Mouse (Mus musculus) heart, postnatal 0 days (tissue): ENCODE data around the gene Upp2. TPM values are rescaled to one million over a fixed set of nuclear protein-coding genes. Genes with fewer than 3 reads are reported as not detected.

Experiments
- ATAC-seq: fragments of 200-750 bp; cut with Nextera tagmentation; 2 replicates; pipeline ENCODE4 v1.8.0; 2017; ENCODE audit warnings: low read depth, moderate number of reproducible peaks, moderate library complexity; ENCODE audit not compliant: insufficient read depth
- DNase-seq: peaks from one replicate; pipeline ENCODE4 v3.0.0-alpha.2; 2016; ENCODE audit warnings: low spot score
- H3K27ac ChIP-seq: fragments of 300-500 bp; sonication (generic); 2 replicates; pipeline ENCODE4 v1.5.1; 2014; ENCODE audit warnings: low read depth, mild to moderate bottlenecking
- H3K27me3 ChIP-seq: fragments of 300-500 bp; sonication (generic); 2 replicates; pipeline ENCODE4 v1.6.1; 2014; ENCODE audit warnings: low read length, mixed read lengths; ENCODE audit not compliant: control insufficient read depth, insufficient read depth
- H3K36me3 ChIP-seq: fragments of 300-500 bp; sonication (generic); replicated peaks from 2 replicates; pipeline ENCODE4 v1.6.1; 2014; ENCODE audit warnings: low read length, mixed read lengths; ENCODE audit not compliant: control insufficient read depth, insufficient read depth
- H3K4me1 ChIP-seq: fragments of 300-500 bp; sonication (generic); 2 replicates; pipeline ENCODE4 v1.6.1; 2014; ENCODE audit warnings: antibody characterized with exemption; ENCODE audit not compliant: control insufficient read depth, insufficient read depth
- H3K4me2 ChIP-seq: fragments of 300-500 bp; sonication (generic); 2 replicates; pipeline ENCODE4 v1.6.1; 2014; ENCODE audit warnings: low read depth, mild to moderate bottlenecking, low read length, moderate library complexity
- H3K4me3 ChIP-seq: fragments of 300-500 bp; sonication (generic); 2 replicates; pipeline ENCODE4 v1.5.1; 2014; ENCODE audit warnings: low read depth, low read length
- H3K9ac ChIP-seq: fragments of 300-500 bp; sonication (generic); replicated peaks from 2 replicates; pipeline ENCODE4 v1.6.1; 2014; ENCODE audit warnings: low read depth, low read length, mixed read lengths
- H3K9me3 ChIP-seq: fragments of 300-500 bp; sonication (generic); replicated peaks from 2 replicates; pipeline ENCODE4 v1.6.1; 2016; ENCODE audit warnings: low read length; ENCODE audit not compliant: control insufficient read depth
- CTCF ChIP-seq: IDR thresholded peaks from 2 replicates; pipeline ENCODE4 v1.5.1; 2016; ENCODE audit warnings: antibody characterized with exemption, control low read depth, low read depth
- EP300 ChIP-seq: IDR thresholded peaks from 2 replicates; pipeline ENCODE4 v1.6.1; 2016; ENCODE audit warnings: antibody characterized with exemption, low read depth
- WGBS: fragments of 180-500 bp; shearing (Covaris S2); extraction: QIAGEN DNeasy Blood & Tissue Kit; methylation state at CpG from one replicate; pipeline ENCODE4 v1.1.7; 2014; 5-methylcytosine and 5-hydroxymethylcytosine counted together
- polyA plus RNA-seq: library from polyadenylated mRNA; unstranded; fragments of >200 nt; fragmentation: Nextera tagmentation; extraction: Ambion mirVana; gene quantifications from 2 replicates; pipeline ENCODE4 v1.2.1, GENCODE M21; 2015
- total RNA-seq: library from RNA; depleted of rRNA; stranded (reverse); fragments of >200 nt; gene quantifications from 2 replicates; pipeline ENCODE4 v1.2.3, GENCODE M21; 2014; ENCODE audit warnings: low replicate concordance

Gene Upp2
- total and polyA plus RNA-seq, 2 experiments from 2014 or later: 0.92 to 4.3 TPM

DNA sequence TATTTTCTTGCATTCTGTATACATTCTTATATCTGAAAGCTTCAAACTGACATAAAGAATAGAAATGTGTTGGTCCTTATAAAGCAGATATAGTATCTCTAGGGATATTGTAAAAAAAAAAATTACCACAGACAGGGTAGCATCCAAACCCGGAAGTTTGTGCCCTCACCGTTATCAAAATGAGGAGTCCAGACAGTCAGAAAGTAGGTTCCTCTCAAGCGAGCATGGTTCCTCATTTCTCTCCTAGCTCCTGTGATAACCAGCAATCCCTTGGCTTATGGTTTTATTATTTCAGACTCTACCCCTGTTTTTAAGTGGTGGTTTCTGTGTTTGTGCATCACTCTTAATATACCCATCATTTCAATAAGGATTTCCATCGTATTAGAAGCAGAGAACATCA, 134.5 kb downstream of the Upp2 start:
- Histone ChIP-seq H3K4me3 (no peak overlapping the region), H3K4me2 (no peak overlapping the region), H3K9ac (no peak overlapping the region), H3K4me1 (peaks cover 5% of the 10 kb centered on the region; the same call in 1 of the 2 replicates), H3K9me3 (no peaks in the 10 kb centered on the region), H3K36me3 (no peaks in the 10 kb centered on the region), H3K27me3 (no peaks in the 10 kb centered on the region), H3K27ac (no peak overlapping the region)
- no peak for ATAC-seq
- TF ChIP-seq CTCF: no peak
- TF ChIP-seq EP300: no peak
- 71% methylated on average over 4 of the region's 4 CpGs for WGBS
- DNase-seq: no peak

GRCm38 (mm10) chr2:58703226-58703625, 136.1 kb downstream of the Upp2 start:
- peaks cover 8% of the 10 kb centered on the region for H3K4me1 ChIP-seq
- WGBS: 85% methylated on average over 6 of the region's 6 CpGs
- H3K27me3 ChIP-seq: no peaks in the 10 kb centered on the region

GRCm38 (mm10) chr2:58703646-58704045, 136.5 kb downstream of the Upp2 start:
- Histone ChIP-seq H3K27me3 (no peaks in the 10 kb centered on the region), H3K4me1 (peaks cover 9% of the 10 kb centered on the region), H3K27ac (no peak overlapping the region), H3K36me3 (no peaks in the 10 kb centered on the region), H3K9ac (no peak overlapping the region), H3K4me2 (no peak overlapping the region), H3K4me3 (no peak overlapping the region), H3K9me3 (no peaks in the 10 kb centered on the region)
- 82% methylated on average over 6 of the region's 6 CpGs for WGBS
- TF ChIP-seq EP300: no peak
- TF ChIP-seq CTCF: no peak
- no peak for ATAC-seq
- DNase-seq: no peak

More at GRCm38 (mm10) chr2:58703226-58703625, 136.1 kb downstream of the Upp2 start:
- Histone ChIP-seq H3K9me3 (no peaks in the 10 kb centered on the region), H3K36me3 (no peaks in the 10 kb centered on the region), H3K4me3 (no peak overlapping the region), H3K27ac (no peak overlapping the region), H3K9ac (no peak overlapping the region), H3K4me2 (no peak overlapping the region)
- no peak for DNase-seq
- TF ChIP-seq EP300 (no peak), CTCF (no peak)
- no peak for ATAC-seq

GRCm38 (mm10) chr2:58704576-58704975, 137.5 kb downstream of the Upp2 start:
- TF ChIP-seq CTCF: no peak
- no peak for TF ChIP-seq EP300
- Histone ChIP-seq H3K9me3 (no peaks in the 10 kb centered on the region), H3K4me2 (no peak overlapping the region), H3K4me3 (no peak overlapping the region), H3K9ac (no peak overlapping the region), H3K27me3 (no peaks in the 10 kb centered on the region), H3K36me3 (no peaks in the 10 kb centered on the region), H3K27ac (no peak overlapping the region), H3K4me1 (peaks cover 9% of the 10 kb centered on the region)
- ATAC-seq (no peak), DNase-seq (no peak)
- 67% methylated on average over 3 of the region's 3 CpGs for WGBS

GRCm38 (mm10) chr2:58707676-58708075, 140.6 kb downstream of the Upp2 start:
- ATAC-seq (peak; percentile 28; the same call in 1 of the 2 replicates), DNase-seq (peak; percentile 40)
- no peaks in the 10 kb centered on the region for H3K9me3 ChIP-seq
- TF ChIP-seq EP300: no peak
- TF ChIP-seq CTCF: no peak
- H3K36me3 ChIP-seq: no peaks in the 10 kb centered on the region
- no peak overlapping the region for H3K4me3 ChIP-seq
- no peak overlapping the region for H3K4me2 ChIP-seq
- H3K9ac ChIP-seq: no peak overlapping the region
- peak overlapping the region; percentile 4; the same call in 1 of the 2 replicates for H3K27ac ChIP-seq
- H3K4me1 ChIP-seq: peaks cover 21% of the 10 kb centered on the region
- 36% methylated on average over 3 of the region's 3 CpGs for WGBS
- H3K27me3 ChIP-seq: no peaks in the 10 kb centered on the region

DNA sequence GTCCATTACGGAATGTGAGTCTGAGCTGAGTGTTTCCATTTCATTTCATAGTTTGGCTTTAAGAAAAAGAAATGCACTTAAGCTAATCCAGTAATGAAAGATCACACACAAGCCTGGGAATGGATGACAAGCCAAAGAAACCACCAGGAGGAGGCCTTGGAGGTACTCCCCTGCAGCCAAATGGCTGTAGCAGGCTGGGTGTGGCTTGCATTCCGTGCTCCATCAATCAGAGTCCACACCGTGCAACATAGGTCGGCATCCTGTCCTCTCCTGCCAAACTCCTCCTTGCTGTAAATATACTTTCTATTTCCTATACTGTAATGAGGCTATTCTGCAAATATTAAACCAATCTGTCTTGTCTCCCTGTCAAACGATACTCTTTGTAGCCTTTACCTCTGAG, 143.1 kb downstream of the Upp2 start:
- no peak overlapping the region for H3K27ac ChIP-seq
- no peak for DNase-seq
- H3K9ac ChIP-seq: no peak overlapping the region
- no peaks in the 10 kb centered on the region for H3K36me3 ChIP-seq
- H3K27me3 ChIP-seq: no peaks in the 10 kb centered on the region
- no peak for ATAC-seq
- WGBS: 53% methylated on average over 5 of the region's 5 CpGs
- no peak for TF ChIP-seq CTCF
- TF ChIP-seq EP300: no peak
- no peaks in the 10 kb centered on the region for H3K9me3 ChIP-seq
- no peak overlapping the region for H3K4me3 ChIP-seq
- no peak overlapping the region for H3K4me2 ChIP-seq
- peaks cover 21% of the 10 kb centered on the region for H3K4me1 ChIP-seq
